Mouse (Mus musculus): Measurements from ENCODE around the gene Hes5.

DNA sequence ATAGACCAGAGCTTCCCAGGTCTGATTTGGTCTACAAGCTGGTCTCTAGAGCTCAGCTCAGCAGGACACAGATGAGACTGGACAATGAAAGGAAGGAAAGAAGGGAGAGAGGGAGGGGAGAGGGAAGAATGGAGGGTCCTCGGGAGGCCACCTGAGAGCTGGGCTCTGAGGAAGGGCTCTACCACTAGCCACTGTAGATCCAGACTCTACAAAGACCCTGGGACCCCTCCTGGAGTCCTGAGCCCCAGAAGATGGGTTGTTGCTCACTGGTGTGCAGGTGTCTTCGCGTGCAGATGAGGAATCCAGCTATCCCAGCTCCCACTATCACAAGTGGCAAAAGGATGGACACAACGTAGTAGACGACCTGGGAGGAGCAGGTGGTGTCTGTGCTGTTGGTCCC is 37.8 kb upstream of the Hes5 start:
- TF ChIP-seq CTCF (IDR thresholded peaks at IDR 0.05; ENCODE audit: low read depth) (no peak), EP300 (IDR thresholded peaks at IDR 0.05; ENCODE audit: low read depth) (no peak)

All from liver, postnatal 0 days (tissue).